Mouse (Mus musculus): Measurements from ENCODE around the gene Tatdn3. TPM values are rescaled to one million over a fixed set of nuclear protein-coding genes. Genes with fewer than 3 reads are reported as not detected.

Tatdn3 gene
- polyA plus RNA-seq, 1 experiment, result 5.2 TPM

GRCm38 (mm10) chr1:191062241-191062780 lies 421 bp downstream of the Tatdn3 start:
- H3K4me1 ChIP-seq (replicated peaks; ENCODE audit: control insufficient read depth, insufficient read depth, low read length), result 0 out of 2 replicates have a peak, but pooled peaks cover 2% of the 10 kb centered on the region
- H3K27ac ChIP-seq (ENCODE audit: control insufficient read depth, insufficient read depth, low read length), result no peak overlapping the region
- 5% methylated on average over 15 of the region's 15 CpGs for WGBS

DNA sequence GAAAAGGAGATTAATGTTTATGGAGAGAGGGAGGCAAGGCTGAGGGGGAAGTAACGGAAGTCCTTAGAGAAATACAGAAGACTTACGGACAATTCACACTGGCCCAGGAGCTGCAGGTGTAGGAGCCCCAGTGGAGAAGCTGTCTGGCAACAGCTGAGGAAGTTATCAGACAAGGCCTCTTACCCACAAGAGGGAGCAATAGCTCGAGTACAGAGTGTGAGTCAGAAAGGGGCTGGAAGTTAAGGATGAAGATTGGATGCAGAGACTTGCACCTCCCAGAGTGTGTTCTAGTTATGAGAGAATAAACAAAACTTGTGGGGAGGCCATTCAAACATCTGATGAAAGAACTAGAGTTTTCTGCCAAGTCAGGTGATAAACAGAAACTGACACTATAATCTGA lies 5.3 kb downstream of the Tatdn3 start:
- 86% methylated on average over 3 of the region's 3 CpGs for WGBS
- H3K36me3 ChIP-seq (ENCODE audit: control insufficient read depth, insufficient read depth, low read length), result no peaks in the 10 kb centered on the region

More at GRCm38 (mm10) chr1:191062241-191062780, 421 bp downstream of the Tatdn3 start:
- no peak for TF ChIP-seq CTCF (IDR thresholded peaks at IDR 0.05; ENCODE audit: borderline replicate concordance, control insufficient read depth, extremely low read depth, insufficient read depth, low read length, poor library complexity)
- TF ChIP-seq POLR2A (IDR thresholded peaks at IDR 0.05; ENCODE audit: control insufficient read depth, extremely low read depth, insufficient read depth, low read length, poor library complexity), result no peak
- DNase-seq, result no peak
- Histone ChIP-seq H3K4me3 (ENCODE audit: control insufficient read depth, insufficient read depth, low read length) (peak overlapping the region; percentile 63), H3K36me3 (ENCODE audit: control insufficient read depth, insufficient read depth, low read length) (no peaks in the 10 kb centered on the region), H3K27me3 (ENCODE audit: control insufficient read depth, insufficient read depth, low read length) (no peaks in the 10 kb centered on the region)

DNA sequence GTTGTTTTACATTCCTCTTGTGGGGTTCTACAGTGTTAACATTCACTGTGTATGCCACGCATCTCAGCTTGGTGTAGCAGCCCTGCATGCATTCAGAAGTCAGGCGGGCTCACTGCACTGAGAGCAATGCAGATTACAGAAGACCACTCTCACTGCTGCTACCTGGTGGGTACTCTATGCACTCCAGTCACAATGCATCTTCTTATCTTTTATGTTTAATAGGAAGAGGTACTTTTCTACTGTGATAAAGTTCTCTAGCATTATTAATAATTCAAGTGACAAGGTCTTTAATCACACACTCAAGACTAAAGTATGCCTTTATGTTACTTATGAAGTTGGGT lies 7.2 kb downstream of the Tatdn3 start:
- Histone ChIP-seq H3K4me1 (replicated peaks; ENCODE audit: control insufficient read depth, insufficient read depth, low read length) (no peaks in the 10 kb centered on the region), H3K27ac (ENCODE audit: control insufficient read depth, insufficient read depth, low read length) (no peak overlapping the region), H3K4me3 (ENCODE audit: control insufficient read depth, insufficient read depth, low read length) (no peak overlapping the region), H3K36me3 (ENCODE audit: control insufficient read depth, insufficient read depth, low read length) (no peaks in the 10 kb centered on the region), H3K27me3 (ENCODE audit: control insufficient read depth, insufficient read depth, low read length) (no peaks in the 10 kb centered on the region)
- no peak for DNase-seq
- TF ChIP-seq CTCF (IDR thresholded peaks at IDR 0.05; ENCODE audit: borderline replicate concordance, control insufficient read depth, extremely low read depth, insufficient read depth, low read length, poor library complexity), result no peak
- TF ChIP-seq POLR2A (IDR thresholded peaks at IDR 0.05; ENCODE audit: control insufficient read depth, extremely low read depth, insufficient read depth, low read length, poor library complexity), result no peak
- 93% methylated on average over 2 of the region's 2 CpGs for WGBS

More for the DNA sequence above, 5.3 kb downstream of the Tatdn3 start:
- DNase-seq, result no peak
- H3K4me3 ChIP-seq (ENCODE audit: control insufficient read depth, insufficient read depth, low read length), result no peak overlapping the region
- no peaks in the 10 kb centered on the region for H3K4me1 ChIP-seq (replicated peaks; ENCODE audit: control insufficient read depth, insufficient read depth, low read length)
- no peaks in the 10 kb centered on the region for H3K27me3 ChIP-seq (ENCODE audit: control insufficient read depth, insufficient read depth, low read length)
- no peak for TF ChIP-seq POLR2A (IDR thresholded peaks at IDR 0.05; ENCODE audit: control insufficient read depth, extremely low read depth, insufficient read depth, low read length, poor library complexity)
- TF ChIP-seq CTCF (IDR thresholded peaks at IDR 0.05; ENCODE audit: borderline replicate concordance, control insufficient read depth, extremely low read depth, insufficient read depth, low read length, poor library complexity), result no peak
- H3K27ac ChIP-seq (ENCODE audit: control insufficient read depth, insufficient read depth, low read length), result no peak overlapping the region

- Histone ChIP-seq H3K27ac (ENCODE audit: control insufficient read depth, insufficient read depth, low read length) (no peak overlapping the region), H3K4me1 (replicated peaks; ENCODE audit: control insufficient read depth, insufficient read depth, low read length) (no peaks in the 10 kb centered on the region), H3K27me3 (ENCODE audit: control insufficient read depth, insufficient read depth, low read length) (no peaks in the 10 kb centered on the region), H3K36me3 (ENCODE audit: control insufficient read depth, insufficient read depth, low read length) (no peaks in the 10 kb centered on the region), H3K4me3 (ENCODE audit: control insufficient read depth, insufficient read depth, low read length) (no peak overlapping the region)
- no peak for DNase-seq
- 79% methylated on average over 8 of the region's 8 CpGs for WGBS
- no peak for TF ChIP-seq CTCF (IDR thresholded peaks at IDR 0.05; ENCODE audit: borderline replicate concordance, control insufficient read depth, extremely low read depth, insufficient read depth, low read length, poor library complexity)
- no peak for TF ChIP-seq POLR2A (IDR thresholded peaks at IDR 0.05; ENCODE audit: control insufficient read depth, extremely low read depth, insufficient read depth, low read length, poor library complexity)
Measured at GRCm38 (mm10) chr1:191054870-191055532, 7.7 kb downstream of the Tatdn3 start.

DNA sequence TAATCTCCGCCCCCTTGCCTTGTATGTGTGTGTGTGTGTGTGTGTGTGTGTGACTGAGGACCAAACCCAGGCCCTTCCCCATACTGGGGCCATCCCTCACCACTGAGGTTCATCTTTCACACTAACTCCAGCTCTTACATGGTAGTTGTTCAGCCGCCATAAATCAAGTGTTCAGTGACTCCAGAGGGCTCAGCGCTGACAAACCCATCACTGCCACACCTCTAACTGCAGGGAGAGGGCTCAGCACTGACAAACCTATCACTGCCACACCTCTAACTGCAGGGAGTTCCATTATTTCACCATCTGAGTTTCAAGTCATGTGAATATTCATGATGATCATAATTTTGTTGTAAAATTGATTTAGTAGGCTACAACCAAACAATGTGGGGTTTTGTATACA lies 9.2 kb downstream of the Tatdn3 start:
- no peak overlapping the region for H3K4me3 ChIP-seq (ENCODE audit: control insufficient read depth, insufficient read depth, low read length)
- no peaks in the 10 kb centered on the region for H3K4me1 ChIP-seq (replicated peaks; ENCODE audit: control insufficient read depth, insufficient read depth, low read length)
- WGBS, result 91% methylated on average over 3 of the region's 3 CpGs
- no peak for DNase-seq
- TF ChIP-seq POLR2A (IDR thresholded peaks at IDR 0.05; ENCODE audit: control insufficient read depth, extremely low read depth, insufficient read depth, low read length, poor library complexity), result no peak
- no peak for TF ChIP-seq CTCF (IDR thresholded peaks at IDR 0.05; ENCODE audit: borderline replicate concordance, control insufficient read depth, extremely low read depth, insufficient read depth, low read length, poor library complexity)
- no peaks in the 10 kb centered on the region for H3K27me3 ChIP-seq (ENCODE audit: control insufficient read depth, insufficient read depth, low read length)
- H3K27ac ChIP-seq (ENCODE audit: control insufficient read depth, insufficient read depth, low read length), result no peak overlapping the region
- no peaks in the 10 kb centered on the region for H3K36me3 ChIP-seq (ENCODE audit: control insufficient read depth, insufficient read depth, low read length)

DNA sequence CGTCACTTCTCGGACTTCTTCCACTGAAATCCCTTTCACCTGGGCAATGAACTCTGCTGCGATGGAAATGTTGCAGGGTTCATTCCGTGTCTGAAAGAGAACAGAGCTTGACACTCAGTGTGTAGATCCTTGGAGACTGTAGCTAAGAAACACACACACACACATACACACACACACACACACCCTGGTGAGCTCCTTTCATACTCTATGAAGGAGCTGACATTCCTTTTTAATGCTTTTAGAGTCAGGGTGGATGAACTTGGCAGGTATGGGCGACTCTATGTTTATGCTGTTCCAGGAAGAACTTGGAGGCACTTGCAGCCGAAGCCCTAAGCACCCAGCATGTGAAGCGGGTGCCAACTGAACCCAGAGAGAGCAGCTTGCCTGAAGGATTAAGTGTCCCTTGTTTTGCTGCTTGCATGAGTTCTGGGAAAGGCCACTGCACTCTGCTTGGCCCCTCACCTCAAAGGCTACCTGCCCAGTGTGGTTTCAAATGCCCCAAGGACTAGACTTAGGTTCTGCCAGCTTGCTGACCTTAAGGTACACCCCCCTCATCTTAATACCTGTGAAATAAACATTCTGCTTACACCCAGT lies 16.4 kb downstream of the Tatdn3 start:
- H3K4me1 ChIP-seq (replicated peaks; ENCODE audit: control insufficient read depth, insufficient read depth, low read length), result no peaks in the 10 kb centered on the region
- 89% methylated on average over 7 of the region's 7 CpGs for WGBS
- H3K4me3 ChIP-seq (ENCODE audit: control insufficient read depth, insufficient read depth, low read length), result no peak overlapping the region
- no peak overlapping the region for H3K27ac ChIP-seq (ENCODE audit: control insufficient read depth, insufficient read depth, low read length)
- H3K36me3 ChIP-seq (ENCODE audit: control insufficient read depth, insufficient read depth, low read length), result no peaks in the 10 kb centered on the region
- no peaks in the 10 kb centered on the region for H3K27me3 ChIP-seq (ENCODE audit: control insufficient read depth, insufficient read depth, low read length)
- TF ChIP-seq POLR2A (IDR thresholded peaks at IDR 0.05; ENCODE audit: control insufficient read depth, extremely low read depth, insufficient read depth, low read length, poor library complexity) (no peak), CTCF (IDR thresholded peaks at IDR 0.05; ENCODE audit: borderline replicate concordance, control insufficient read depth, extremely low read depth, insufficient read depth, low read length, poor library complexity) (no peak)
- DNase-seq, result no peak

Data from thymus, adult 2 months (tissue).